Mouse (Mus musculus): ENCODE results near the gene Cabp4.

DNA sequence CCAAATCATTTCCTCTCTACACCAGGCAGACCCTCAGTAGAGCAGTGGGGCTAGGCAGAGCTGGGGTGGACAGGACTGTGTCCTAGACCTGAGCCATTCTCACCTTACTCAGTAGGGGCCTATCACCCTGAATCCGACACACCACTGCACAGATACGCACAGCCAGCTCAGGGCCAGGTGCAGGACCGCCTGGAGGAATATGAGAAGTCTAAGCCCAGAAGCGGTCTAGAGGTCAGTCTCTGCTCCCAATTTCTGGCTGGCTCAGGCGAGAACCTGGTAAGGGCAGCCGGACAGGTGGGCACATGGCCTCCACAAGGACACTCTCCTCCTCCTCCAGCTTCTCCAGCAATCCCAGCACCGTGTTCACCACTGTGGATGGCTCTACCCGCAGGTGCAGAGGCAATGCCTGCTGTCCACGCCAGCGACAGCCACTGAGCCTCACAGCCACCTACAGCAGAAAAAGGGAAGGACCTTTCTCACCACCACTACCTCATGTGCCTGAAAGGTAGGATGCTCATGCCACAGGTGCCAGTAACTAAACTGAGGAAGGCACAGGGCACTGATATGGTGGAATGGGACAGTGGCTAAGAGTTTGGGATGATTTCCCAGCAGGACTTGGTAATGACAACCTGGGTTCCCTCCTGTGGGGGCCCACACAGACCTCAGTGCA lies 27.0 kb upstream of the Cabp4 start:
- TF ChIP-seq POLR2A (IDR thresholded peaks at IDR 0.05; ENCODE audit: extremely low read depth, insufficient read depth, low read length), result no peak
- TF ChIP-seq CTCF (IDR thresholded peaks at IDR 0.05; ENCODE audit: extremely low read depth, insufficient read depth, low read length), result no peak

Measured in cortical plate, adult 2 months (tissue).